Mouse (Mus musculus): Measurements from ENCODE around the gene Med20. TPM values are rescaled to one million over a fixed set of nuclear protein-coding genes. Genes with fewer than 3 reads are reported as not detected.

Gene Med20
- polyA plus RNA-seq (2012; rRNA removed) = 13.4 and 17.0 TPM in 2 replicates

- Histone ChIP-seq H3K4me3 (ENCODE audit: control insufficient read depth, low read depth, low read length) (peak within 1 kb of the TSS; percentile 98), H3K4me1 (ENCODE audit: control insufficient read depth, insufficient read depth, low read length) (peaks cover 5% of the 10 kb centered on the region), H3K27ac (ENCODE audit: control insufficient read depth, insufficient read depth, low read depth, low read length) (peak within 1 kb of the TSS; percentile 76), H3K36me3 (ENCODE audit: control insufficient read depth, insufficient read depth, low read length) (peaks cover 3% of the 10 kb centered on the region), H3K27me3 (ENCODE audit: control insufficient read depth, insufficient read depth, low read length) (no peaks in the 10 kb centered on the region)
- TF ChIP-seq CTCF (IDR thresholded peaks at IDR 0.05; ENCODE audit: control insufficient read depth, insufficient read depth, insufficient replicate concordance, low read depth, low read length) = peak; percentile 86
- TF ChIP-seq POLR2A (IDR thresholded peaks at IDR 0.05; ENCODE audit: control insufficient read depth, low read depth, low read length) = peak; percentile 87
Observed at GRCm38 (mm10) chr17:47610849-47611660, at the start of gene Med20, which contains the start of the genes Bysl and Gm20517. Gene Med20 (plus strand): TSS chr17:47611582. Gene Bysl (minus strand): TSS chr17:47611492. Gene Gm20517 (plus strand): TSS chr17:47611589.

GRCm38 (mm10) chr17:47562875-47563274, 48.5 kb upstream of the Med20 start:
- TF ChIP-seq POLR2A (IDR thresholded peaks at IDR 0.05; ENCODE audit: control insufficient read depth, low read depth, low read length) (no peak), CTCF (IDR thresholded peaks at IDR 0.05; ENCODE audit: control insufficient read depth, insufficient read depth, insufficient replicate concordance, low read depth, low read length) (no peak)

GRCm38 (mm10) chr17:47564612-47565011, 46.8 kb upstream of the Med20 start:
- no peaks in the 10 kb centered on the region for H3K4me1 ChIP-seq (ENCODE audit: control insufficient read depth, insufficient read depth, low read length)
- no peak for TF ChIP-seq CTCF (IDR thresholded peaks at IDR 0.05; ENCODE audit: control insufficient read depth, insufficient read depth, insufficient replicate concordance, low read depth, low read length)
- no peak for TF ChIP-seq POLR2A (IDR thresholded peaks at IDR 0.05; ENCODE audit: control insufficient read depth, low read depth, low read length)

More at GRCm38 (mm10) chr17:47562875-47563274, 48.5 kb upstream of the Med20 start:
- Histone ChIP-seq H3K27me3 (ENCODE audit: control insufficient read depth, insufficient read depth, low read length) (no peaks in the 10 kb centered on the region), H3K4me1 (ENCODE audit: control insufficient read depth, insufficient read depth, low read length) (no peaks in the 10 kb centered on the region), H3K4me3 (ENCODE audit: control insufficient read depth, low read depth, low read length) (no peak overlapping the region), H3K27ac (ENCODE audit: control insufficient read depth, insufficient read depth, low read depth, low read length) (no peak overlapping the region; the same call in 1 of the 2 replicates), H3K36me3 (ENCODE audit: control insufficient read depth, insufficient read depth, low read length) (no peaks in the 10 kb centered on the region)

GRCm38 (mm10) chr17:47566133-47566532, 45.2 kb upstream of the Med20 start:
- Histone ChIP-seq H3K4me3 (ENCODE audit: control insufficient read depth, low read depth, low read length) (no peak overlapping the region), H3K36me3 (ENCODE audit: control insufficient read depth, insufficient read depth, low read length) (no peaks in the 10 kb centered on the region), H3K4me1 (ENCODE audit: control insufficient read depth, insufficient read depth, low read length) (no peaks in the 10 kb centered on the region), H3K27me3 (ENCODE audit: control insufficient read depth, insufficient read depth, low read length) (no peaks in the 10 kb centered on the region), H3K27ac (ENCODE audit: control insufficient read depth, insufficient read depth, low read depth, low read length) (no peak overlapping the region)
- no peak for TF ChIP-seq POLR2A (IDR thresholded peaks at IDR 0.05; ENCODE audit: control insufficient read depth, low read depth, low read length)
- no peak for TF ChIP-seq CTCF (IDR thresholded peaks at IDR 0.05; ENCODE audit: control insufficient read depth, insufficient read depth, insufficient replicate concordance, low read depth, low read length)

More at GRCm38 (mm10) chr17:47564612-47565011, 46.8 kb upstream of the Med20 start:
- no peaks in the 10 kb centered on the region for H3K27me3 ChIP-seq (ENCODE audit: control insufficient read depth, insufficient read depth, low read length)
- H3K36me3 ChIP-seq (ENCODE audit: control insufficient read depth, insufficient read depth, low read length) = no peaks in the 10 kb centered on the region
- H3K4me3 ChIP-seq (ENCODE audit: control insufficient read depth, low read depth, low read length) = no peak overlapping the region
- no peak overlapping the region for H3K27ac ChIP-seq (ENCODE audit: control insufficient read depth, insufficient read depth, low read depth, low read length)

- Histone ChIP-seq H3K4me1 (ENCODE audit: control insufficient read depth, insufficient read depth, low read length) (no peaks in the 10 kb centered on the region), H3K4me3 (ENCODE audit: control insufficient read depth, low read depth, low read length) (no peak overlapping the region), H3K36me3 (ENCODE audit: control insufficient read depth, insufficient read depth, low read length) (no peaks in the 10 kb centered on the region), H3K27me3 (ENCODE audit: control insufficient read depth, insufficient read depth, low read length) (no peaks in the 10 kb centered on the region), H3K27ac (ENCODE audit: control insufficient read depth, insufficient read depth, low read depth, low read length) (no peak overlapping the region)
- TF ChIP-seq POLR2A (IDR thresholded peaks at IDR 0.05; ENCODE audit: control insufficient read depth, low read depth, low read length) = no peak
- TF ChIP-seq CTCF (IDR thresholded peaks at IDR 0.05; ENCODE audit: control insufficient read depth, insufficient read depth, insufficient replicate concordance, low read depth, low read length) = no peak
Observed at GRCm38 (mm10) chr17:47567271-47567670, 44.1 kb upstream of the Med20 start.

- H3K4me1 ChIP-seq (ENCODE audit: control insufficient read depth, insufficient read depth, low read length) = no peaks in the 10 kb centered on the region
- H3K27me3 ChIP-seq (ENCODE audit: control insufficient read depth, insufficient read depth, low read length) = no peaks in the 10 kb centered on the region
- no peaks in the 10 kb centered on the region for H3K36me3 ChIP-seq (ENCODE audit: control insufficient read depth, insufficient read depth, low read length)
- no peak for TF ChIP-seq POLR2A (IDR thresholded peaks at IDR 0.05; ENCODE audit: control insufficient read depth, low read depth, low read length)
- no peak for TF ChIP-seq CTCF (IDR thresholded peaks at IDR 0.05; ENCODE audit: control insufficient read depth, insufficient read depth, insufficient replicate concordance, low read depth, low read length)
- H3K4me3 ChIP-seq (ENCODE audit: control insufficient read depth, low read depth, low read length) = no peak overlapping the region
- H3K27ac ChIP-seq (ENCODE audit: control insufficient read depth, insufficient read depth, low read depth, low read length) = no peak overlapping the region
Observed at GRCm38 (mm10) chr17:47568389-47568788, 43.0 kb upstream of the Med20 start.

- no peak overlapping the region for H3K27ac ChIP-seq (ENCODE audit: control insufficient read depth, insufficient read depth, low read depth, low read length)
- H3K27me3 ChIP-seq (ENCODE audit: control insufficient read depth, insufficient read depth, low read length) = no peaks in the 10 kb centered on the region
- no peaks in the 10 kb centered on the region for H3K4me1 ChIP-seq (ENCODE audit: control insufficient read depth, insufficient read depth, low read length)
- no peaks in the 10 kb centered on the region for H3K36me3 ChIP-seq (ENCODE audit: control insufficient read depth, insufficient read depth, low read length)
- no peak overlapping the region for H3K4me3 ChIP-seq (ENCODE audit: control insufficient read depth, low read depth, low read length)
- TF ChIP-seq CTCF (IDR thresholded peaks at IDR 0.05; ENCODE audit: control insufficient read depth, insufficient read depth, insufficient replicate concordance, low read depth, low read length) (no peak), POLR2A (IDR thresholded peaks at IDR 0.05; ENCODE audit: control insufficient read depth, low read depth, low read length) (no peak)
Observed at GRCm38 (mm10) chr17:47568951-47569527, 42.3 kb upstream of the Med20 start.
